Mouse (Mus musculus): ENCODE measurements around the gene F11. TPM values are rescaled to one million over a fixed set of nuclear protein-coding genes. Genes with fewer than 3 reads are reported as not detected.

Gene F11
- polyA plus RNA-seq (2017; shearing (Covaris generic)) = not detected

DNA sequence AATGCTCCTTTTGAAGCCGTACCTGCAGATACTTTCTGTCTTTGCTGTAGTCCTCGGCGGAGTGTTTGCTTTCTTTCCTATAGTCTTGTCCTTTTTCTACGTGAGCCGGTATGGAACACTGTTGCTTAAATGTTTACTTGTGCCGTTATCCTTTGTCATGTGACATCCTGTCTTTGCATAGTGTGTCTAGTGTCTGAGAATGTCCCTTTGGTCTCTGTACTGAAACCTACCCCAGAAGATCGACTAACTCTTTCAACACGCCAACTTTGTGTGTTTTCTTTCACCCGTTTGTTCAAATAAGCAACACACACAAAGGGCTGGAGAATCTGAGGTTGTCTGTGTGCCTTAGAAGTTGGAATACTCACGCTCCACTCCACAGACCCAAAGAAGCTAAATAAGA, at the start of gene F11:
Gene F11 (minus strand): TSS at position 112 of the 400 bp plus-strand sequence.

DNA sequence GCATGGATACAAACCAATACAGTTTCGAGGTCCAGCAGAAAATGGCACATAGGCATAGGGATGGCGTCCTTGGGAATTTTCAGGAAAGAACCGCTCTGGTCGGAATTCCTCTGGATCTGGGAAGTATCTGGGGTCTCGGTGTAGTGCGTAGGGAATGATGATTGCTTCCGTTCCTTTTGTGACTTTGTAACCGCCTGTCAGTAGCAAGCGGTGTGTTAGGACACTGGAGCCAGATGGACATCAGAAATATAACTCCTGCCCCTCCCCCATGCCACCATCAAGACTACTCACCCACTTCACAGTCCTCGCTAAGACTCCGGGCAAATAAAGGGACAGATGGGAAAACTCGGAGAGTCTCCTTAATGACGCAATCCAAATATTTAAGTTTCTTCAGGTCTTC, 46.5 kb upstream of the F11 start, which contains the start of gene Gm45753:
Gene Gm45753 (minus strand): TSS at position 101 of the 400 bp plus-strand sequence.

DNA sequence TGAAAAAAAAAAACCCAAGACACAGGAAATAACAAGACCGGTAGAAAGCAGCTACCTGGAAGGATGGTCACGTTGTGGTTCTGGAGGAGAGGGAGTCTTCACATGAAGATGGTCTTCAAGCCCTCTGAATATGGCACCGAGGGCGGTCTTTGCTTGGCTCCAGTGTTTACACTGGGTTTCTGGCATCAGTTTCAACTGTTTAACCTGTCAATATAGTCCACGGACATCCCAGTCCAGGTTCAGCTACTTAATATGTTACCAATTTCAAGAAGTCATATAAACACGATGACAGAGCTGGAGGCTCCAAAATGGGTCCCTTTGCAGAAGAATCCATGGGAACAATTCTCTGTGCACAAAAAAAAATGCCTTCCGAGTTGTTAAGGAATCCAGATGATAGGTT, 32.9 kb upstream of the F11 start, which contains the start of gene Klkb1:
Gene Klkb1 (minus strand): TSS at position 173 of the 400 bp plus-strand sequence.

Other genes starting within 250 kb of the F11 start
- gene Mtnr1a, start 192.9 kb downstream of the F11 start, polyA plus RNA-seq (2017; shearing (Covaris generic)) = not detected
- gene Klkb1, start 32.8 kb upstream of the F11 start, polyA plus RNA-seq (2017; shearing (Covaris generic)) = 0.16 TPM
- not detected for gene Gm45753, start 46.4 kb upstream of the F11 start, polyA plus RNA-seq (2017; shearing (Covaris generic))
- gene Cyp4v3, start 71.2 kb upstream of the F11 start, polyA plus RNA-seq (2017; shearing (Covaris generic)) = 11.7 TPM
- gene Fam149a, start 120.3 kb upstream of the F11 start, polyA plus RNA-seq (2017; shearing (Covaris generic)) = 0.06 TPM
- gene Tlr3, start 149.0 kb upstream of the F11 start, polyA plus RNA-seq (2017; shearing (Covaris generic)) = 0.19 TPM
- 0.26 TPM for gene Sorbs2, start 245.8 kb upstream of the F11 start, polyA plus RNA-seq (2017; shearing (Covaris generic))